Mouse (Mus musculus) bone marrow, adult 2 months (tissue): ENCODE results near the gene Txk.

Experiments
- CTCF ChIP-seq: fragments of 200-500 bp; IDR thresholded peaks from 2 replicates; pipeline ENCODE4 v1.5.1; 2011; ENCODE audit warnings: low read length, control low read depth; ENCODE audit not compliant: control insufficient read depth, insufficient read depth
- POLR2A ChIP-seq: fragments of 200-500 bp; IDR thresholded peaks from 2 replicates; pipeline ENCODE4 v1.6.1; 2011; ENCODE audit warnings: low read depth, mild to moderate bottlenecking, control low read depth, low read length, borderline replicate concordance; ENCODE audit not compliant: control insufficient read depth

GRCm38 (mm10) chr5:72785451-72785850 is 32.9 kb upstream of the Txk start:
- TF ChIP-seq POLR2A (no peak), CTCF (no peak)
